Mouse (Mus musculus) c-Kit-positive CD71-positive TER-119-positive erythroid progenitor cells, embryonic 14.5 days (primary cell): ENCODE measurements around the gene Celf2.

Source experiments
- DNase-seq: peaks from one replicate; pipeline ENCODE4 v3.0.0-alpha.2; 2013; ENCODE audit warnings: low spot score

The Celf2 gene

GRCm38 (mm10) chr2:7392500-7392899 lies 116.9 kb downstream of the Celf2 start:
- no peak for DNase-seq

GRCm38 (mm10) chr2:7389264-7389663 lies 120.1 kb downstream of the Celf2 start:
- no peak for DNase-seq

GRCm38 (mm10) chr2:7378736-7379135 lies 130.6 kb downstream of the Celf2 start:
- no peak for DNase-seq

- no peak for DNase-seq
Observed at GRCm38 (mm10) chr2:7377878-7378277, 131.5 kb downstream of the Celf2 start.

GRCm38 (mm10) chr2:7367738-7368137 lies 141.6 kb downstream of the Celf2 start:
- DNase-seq, result no peak

GRCm38 (mm10) chr2:7359557-7359956 lies 149.8 kb downstream of the Celf2 start:
- DNase-seq, result no peak

GRCm38 (mm10) chr2:7358816-7359215 lies 150.5 kb downstream of the Celf2 start:
- no peak for DNase-seq

- DNase-seq, result no peak
Observed at GRCm38 (mm10) chr2:7351234-7351633, 158.1 kb downstream of the Celf2 start.

- DNase-seq, result no peak
Observed at GRCm38 (mm10) chr2:7346703-7347461, 162.5 kb downstream of the Celf2 start.

- no peak for DNase-seq
Observed at GRCm38 (mm10) chr2:7344951-7345350, 164.4 kb downstream of the Celf2 start.

GRCm38 (mm10) chr2:7342911-7343478 lies 166.4 kb downstream of the Celf2 start:
- no peak for DNase-seq

- no peak for DNase-seq
Observed at GRCm38 (mm10) chr2:7334846-7335245, 174.5 kb downstream of the Celf2 start.

GRCm38 (mm10) chr2:7328018-7328899 lies 181.1 kb downstream of the Celf2 start:
- no peak for DNase-seq

- DNase-seq, result no peak
Observed at GRCm38 (mm10) chr2:7319760-7320159, 189.6 kb downstream of the Celf2 start.

- no peak for DNase-seq
Observed at GRCm38 (mm10) chr2:7311776-7312175, 197.6 kb downstream of the Celf2 start.

GRCm38 (mm10) chr2:7310840-7311182 lies 198.6 kb downstream of the Celf2 start:
- no peak for DNase-seq

GRCm38 (mm10) chr2:7310129-7310839 lies 199.1 kb downstream of the Celf2 start:
- DNase-seq, result no peak

GRCm38 (mm10) chr2:7309324-7309723 lies 200.0 kb downstream of the Celf2 start:
- no peak for DNase-seq

- no peak for DNase-seq
Observed at GRCm38 (mm10) chr2:7308731-7309130, 200.6 kb downstream of the Celf2 start.

GRCm38 (mm10) chr2:7287434-7287833 lies 221.9 kb downstream of the Celf2 start:
- no peak for DNase-seq

GRCm38 (mm10) chr2:7273214-7273613 lies 236.1 kb downstream of the Celf2 start:
- DNase-seq, result no peak

GRCm38 (mm10) chr2:7270051-7270450 lies 239.3 kb downstream of the Celf2 start:
- DNase-seq, result no peak
